Mouse (Mus musculus): ENCODE measurements around the gene Chchd3.

- no peak for TF ChIP-seq POLR2A (IDR thresholded peaks at IDR 0.05; ENCODE audit: borderline replicate concordance, extremely low read depth, low read depth, low read length)
- no peak for TF ChIP-seq CTCF (IDR thresholded peaks at IDR 0.05; ENCODE audit: insufficient read depth, low read length)
Measured at GRCm38 (mm10) chr6:32935576-32935975, 124.5 kb downstream of the Chchd3 start.

Data from lung, adult 2 months (tissue).